Mouse (Mus musculus) midbrain, embryonic 14.5 days (tissue): ENCODE results near the gene Zbed3. TPM values are rescaled to one million over a fixed set of nuclear protein-coding genes. Genes with fewer than 3 reads are reported as not detected.
A peak's percentile ranks its signal among the peaks of the same experiment; 100 is the strongest.

Experiments
- ATAC-seq: fragments of 200-750 bp; cut with Nextera tagmentation; 2 replicates; pipeline ENCODE4 v1.8.0; 2017; ENCODE audit warnings: moderate number of reproducible peaks, moderate library complexity; ENCODE audit not compliant: low FRiP score, low TSS enrichment
- DNase-seq: peaks from one replicate; pipeline ENCODE4 v3.0.0-alpha.2; 2015
- H3K27ac ChIP-seq: fragments of 300-500 bp; sonication (generic); replicated peaks from 2 replicates; pipeline ENCODE4 v1.5.1; 2014; ENCODE audit warnings: mild to moderate bottlenecking, low read depth, low read length, moderate library complexity
- H3K27me3 ChIP-seq: fragments of 300-500 bp; sonication (generic); 2 replicates; pipeline ENCODE4 v1.6.1; 2014; ENCODE audit warnings: low read length, control low read depth, mixed read lengths; ENCODE audit not compliant: control insufficient read depth, insufficient read depth
- H3K36me3 ChIP-seq: fragments of 300-500 bp; sonication (generic); 2 replicates; pipeline ENCODE4 v1.6.1; 2014; ENCODE audit warnings: low read length, control low read depth; ENCODE audit not compliant: control insufficient read depth, insufficient read depth
- H3K4me1 ChIP-seq: fragments of 300-500 bp; sonication (generic); 2 replicates; pipeline ENCODE4 v1.6.1; 2014; ENCODE audit warnings: mild to moderate bottlenecking, antibody characterized with exemption, low read length, control low read depth; ENCODE audit not compliant: control insufficient read depth, insufficient read depth
- H3K4me2 ChIP-seq: fragments of 300-500 bp; sonication (generic); 2 replicates; pipeline ENCODE4 v1.6.1; 2014; ENCODE audit warnings: mild to moderate bottlenecking, low read length, moderate library complexity
- H3K4me3 ChIP-seq: fragments of 300-500 bp; sonication (generic); replicated peaks from 2 replicates; pipeline ENCODE4 v1.5.1; 2014; ENCODE audit warnings: low read depth, low read length
- H3K9ac ChIP-seq: fragments of 300-500 bp; sonication (generic); replicated peaks from 2 replicates; pipeline ENCODE4 v1.6.1; 2014; ENCODE audit warnings: mild to moderate bottlenecking, low read length, moderate library complexity
- H3K9me3 ChIP-seq: fragments of 300-500 bp; sonication (generic); 2 replicates; pipeline ENCODE4 v1.6.1; 2016; ENCODE audit warnings: low read length, control low read depth, mixed read lengths; ENCODE audit not compliant: control insufficient read depth
- WGBS: fragments of 180-500 bp; shearing (Covaris S2); extraction: QIAGEN DNeasy Blood & Tissue Kit; methylation state at CpG from one replicate; pipeline ENCODE4 v1.1.7; 2014; 5-methylcytosine and 5-hydroxymethylcytosine counted together
- polyA plus RNA-seq: library from polyadenylated mRNA; unstranded; fragments of >200 nt; fragmentation: Nextera tagmentation; extraction: Ambion mirVana; gene quantifications from 2 replicates; pipeline ENCODE4 v1.2.1, GENCODE M21; 2014

The Zbed3 gene
- polyA plus RNA-seq = 32.9 and 37.9 TPM in 2 replicates

DNA sequence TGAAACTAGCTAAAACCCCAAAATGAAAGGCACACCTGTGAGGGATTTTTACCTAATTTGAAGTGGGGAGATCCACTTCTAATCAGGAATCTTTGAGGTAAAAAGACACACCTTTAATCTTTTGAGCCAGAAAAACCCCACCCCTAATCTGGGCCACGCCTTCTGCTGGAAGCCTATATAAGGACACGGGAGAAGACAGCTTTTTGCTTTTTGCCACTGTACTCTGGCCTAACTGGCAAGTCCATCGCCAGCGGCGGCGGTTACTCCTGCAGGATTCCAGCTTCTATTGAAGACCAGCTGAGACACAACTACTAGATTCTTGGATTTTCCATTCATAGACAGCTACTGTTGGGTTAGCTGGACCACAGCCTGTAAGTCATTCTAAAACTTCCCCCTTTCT lies at the start of gene Zbed3:
TSS of gene Zbed3 (plus strand) at position 213 of the 400 bp plus-strand sequence.
- Histone ChIP-seq H3K4me3 (peak within 1 kb of the TSS; percentile 87), H3K9ac (peak within 1 kb of the TSS; percentile 99), H3K27ac (peak within 1 kb of the TSS; percentile 95), H3K4me1 (peaks cover 22% of the 10 kb centered on the region), H3K4me2 (peak within 1 kb of the TSS; percentile 88), H3K36me3 (no peaks in the 10 kb centered on the region), H3K27me3 (no peaks in the 10 kb centered on the region), H3K9me3 (no peaks in the 10 kb centered on the region)
- WGBS = 96% methylated on average over 6 of the region's 6 CpGs
- DNase-seq = no peak
- ATAC-seq = no peak

DNA sequence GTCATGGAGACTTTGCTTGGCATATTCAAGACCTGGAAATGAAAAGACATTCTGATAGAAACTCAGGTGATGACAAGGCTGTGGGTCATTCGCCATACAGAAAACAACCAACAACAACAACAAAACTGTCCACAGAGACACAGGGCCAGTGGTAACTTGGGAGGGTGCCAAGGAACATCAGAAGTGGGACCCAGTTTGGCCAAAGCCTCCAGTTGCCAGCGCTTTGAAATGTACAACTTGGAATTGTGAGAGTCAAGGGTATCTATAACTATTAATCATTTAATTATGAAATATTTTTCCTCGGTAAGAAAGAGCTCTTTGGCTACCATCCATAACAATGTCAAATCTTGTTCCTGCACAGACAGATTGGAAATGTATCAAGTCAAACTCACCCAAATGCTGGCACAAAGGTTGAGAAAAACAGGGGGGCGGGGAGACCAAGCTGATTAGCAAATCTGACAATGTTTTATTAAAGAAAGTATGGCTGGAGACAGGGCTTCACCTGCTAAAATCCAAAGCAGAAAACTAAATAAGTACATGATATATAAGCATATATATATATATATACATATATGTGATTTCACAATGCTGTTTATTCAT lies 44.9 kb upstream of the Zbed3 start:
- Histone ChIP-seq H3K27ac (no peak overlapping the region), H3K9me3 (no peaks in the 10 kb centered on the region), H3K4me2 (no peak overlapping the region), H3K27me3 (no peaks in the 10 kb centered on the region), H3K9ac (no peak overlapping the region), H3K36me3 (no peaks in the 10 kb centered on the region), H3K4me3 (no peak overlapping the region), H3K4me1 (no peaks in the 10 kb centered on the region)
- 91% methylated on average over 4 of the region's 4 CpGs for WGBS
- ATAC-seq (no peak), DNase-seq (no peak)

DNA sequence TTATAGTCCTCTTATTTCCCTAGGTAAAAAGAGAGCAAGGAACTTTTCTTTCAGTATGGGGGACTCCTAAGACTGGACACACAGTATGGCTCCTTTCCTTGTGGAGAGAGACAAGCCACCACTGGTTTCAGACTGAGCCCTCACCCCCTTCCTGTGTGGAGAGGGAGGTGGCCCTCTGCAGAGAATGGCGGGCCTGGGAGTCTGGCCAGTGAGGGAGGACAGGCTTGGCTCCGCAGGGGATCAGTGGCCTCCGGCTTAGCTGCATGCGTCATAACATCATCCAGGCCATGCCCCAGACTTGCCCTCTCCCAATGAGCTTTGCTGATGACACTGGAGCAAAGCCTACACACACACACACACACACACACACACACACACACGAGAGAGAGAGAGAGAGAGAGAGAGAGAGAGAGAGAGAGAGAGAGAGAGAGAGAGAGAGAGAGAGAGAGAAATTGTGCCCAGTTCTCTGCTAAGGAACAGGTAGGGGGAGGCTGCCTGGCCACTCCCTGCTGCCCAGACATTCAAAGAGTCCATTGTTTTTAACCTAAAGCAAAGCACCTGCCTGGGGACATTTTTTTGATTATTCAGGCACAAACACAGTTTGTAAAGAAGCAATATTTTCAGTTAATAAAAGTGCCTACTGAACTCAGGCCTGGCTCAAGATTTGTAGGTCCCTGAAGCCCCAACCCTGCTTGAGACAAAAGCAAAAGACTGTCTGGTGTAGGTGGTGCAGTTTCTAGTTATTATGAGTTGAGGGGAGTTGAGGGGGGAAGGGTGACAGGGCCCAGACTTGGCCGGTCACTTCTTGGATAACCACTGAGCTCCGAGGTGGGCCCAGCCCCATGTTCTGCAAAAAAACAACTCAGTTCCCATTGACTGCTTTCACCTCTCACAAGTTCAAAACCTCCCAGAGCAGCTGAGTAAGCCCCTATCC lies 41.4 kb upstream of the Zbed3 start:
- H3K4me1 ChIP-seq = no peaks in the 10 kb centered on the region
- H3K9ac ChIP-seq = no peak overlapping the region
- H3K4me3 ChIP-seq = no peak overlapping the region
- no peaks in the 10 kb centered on the region for H3K9me3 ChIP-seq
- H3K36me3 ChIP-seq = no peaks in the 10 kb centered on the region
- no peaks in the 10 kb centered on the region for H3K27me3 ChIP-seq
- no peak overlapping the region for H3K27ac ChIP-seq
- no peak for DNase-seq
- ATAC-seq = no peak
- no peak overlapping the region for H3K4me2 ChIP-seq
- 34% methylated on average over 6 of the region's 7 CpGs for WGBS

DNA sequence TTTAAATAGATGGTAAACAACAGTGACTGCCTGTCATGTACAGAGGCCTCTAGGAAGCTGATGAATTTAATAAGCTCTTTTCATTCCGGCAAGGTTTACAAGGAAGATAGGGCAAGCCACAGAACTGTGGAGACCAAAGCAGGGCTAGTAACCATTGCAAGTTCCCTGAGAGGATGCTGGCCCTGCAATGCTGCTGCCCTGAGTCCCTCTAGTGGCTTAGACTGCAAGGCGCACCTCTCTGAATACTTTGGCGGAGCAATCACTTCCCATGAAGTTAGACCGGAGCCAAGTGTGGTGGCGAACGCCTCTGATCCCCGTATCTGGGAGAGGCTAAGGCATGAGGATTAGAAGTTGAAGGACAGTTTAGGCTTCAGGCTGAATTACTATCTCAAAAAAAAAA lies 36.4 kb upstream of the Zbed3 start:
- DNase-seq (peak; percentile 90), ATAC-seq (peak; percentile 43; the same call in 1 of the 2 replicates)
- Histone ChIP-seq H3K36me3 (no peaks in the 10 kb centered on the region), H3K4me2 (no peak overlapping the region), H3K27ac (no peak overlapping the region), H3K4me1 (no peaks in the 10 kb centered on the region), H3K9me3 (no peaks in the 10 kb centered on the region), H3K4me3 (no peak overlapping the region), H3K9ac (no peak overlapping the region), H3K27me3 (no peaks in the 10 kb centered on the region)
- 3% methylated on average over 7 of the region's 7 CpGs for WGBS

DNA sequence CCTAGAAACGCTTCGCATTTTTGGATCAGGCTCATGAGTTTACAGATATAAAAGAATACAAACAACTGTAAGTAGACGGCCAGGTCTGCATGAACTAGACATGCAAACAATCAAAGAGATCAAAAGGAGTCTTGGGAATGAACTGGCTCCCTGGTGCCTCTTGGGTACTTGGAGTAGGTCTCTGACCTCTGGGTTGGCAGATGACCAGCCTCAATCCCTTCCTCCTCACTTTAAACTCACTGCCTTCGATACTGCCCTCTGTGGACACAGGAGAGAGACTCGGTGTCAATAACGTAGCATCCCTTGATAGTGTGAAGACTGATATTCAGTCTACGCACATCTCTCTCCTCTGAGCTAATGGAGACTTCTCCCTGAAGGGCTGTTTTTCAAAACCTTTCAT lies 35.4 kb upstream of the Zbed3 start:
- ATAC-seq = no peak
- H3K9ac ChIP-seq = no peak overlapping the region
- WGBS = 82% methylated on average over 7 of the region's 7 CpGs

DNA sequence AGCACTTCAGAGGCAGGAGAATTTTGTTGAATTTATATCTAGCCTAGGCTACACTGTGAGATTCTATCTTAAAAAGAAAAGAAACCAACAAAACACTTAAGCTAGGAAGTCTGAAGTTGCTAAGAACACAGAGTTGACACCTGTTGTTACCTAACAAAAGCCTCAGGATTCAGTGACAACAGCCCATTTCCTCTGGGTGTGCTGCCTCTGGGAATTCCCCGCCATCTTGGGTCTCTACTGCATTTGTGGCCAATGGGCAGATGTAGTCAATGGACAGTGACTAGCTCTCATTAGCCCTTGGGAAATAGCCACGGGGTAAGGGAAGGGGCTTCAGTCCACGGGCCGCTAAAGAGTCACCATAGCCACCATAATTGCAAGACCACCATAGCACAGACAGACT lies 31.4 kb upstream of the Zbed3 start:
- Histone ChIP-seq H3K27me3 (no peaks in the 10 kb centered on the region), H3K27ac (no peak overlapping the region), H3K4me1 (no peaks in the 10 kb centered on the region), H3K9ac (no peak overlapping the region), H3K4me2 (no peak overlapping the region), H3K4me3 (no peak overlapping the region), H3K9me3 (no peaks in the 10 kb centered on the region), H3K36me3 (no peaks in the 10 kb centered on the region)
- WGBS = 54% methylated on average over 4 of the region's 4 CpGs
- DNase-seq (no peak), ATAC-seq (no peak)

More for the DNA sequence above, 35.4 kb upstream of the Zbed3 start:
- H3K9me3 ChIP-seq = no peaks in the 10 kb centered on the region
- DNase-seq = no peak
- no peak overlapping the region for H3K4me2 ChIP-seq
- no peak overlapping the region for H3K4me3 ChIP-seq
- no peaks in the 10 kb centered on the region for H3K4me1 ChIP-seq
- H3K27me3 ChIP-seq = no peaks in the 10 kb centered on the region
- H3K27ac ChIP-seq = no peak overlapping the region
- H3K36me3 ChIP-seq = no peaks in the 10 kb centered on the region

DNA sequence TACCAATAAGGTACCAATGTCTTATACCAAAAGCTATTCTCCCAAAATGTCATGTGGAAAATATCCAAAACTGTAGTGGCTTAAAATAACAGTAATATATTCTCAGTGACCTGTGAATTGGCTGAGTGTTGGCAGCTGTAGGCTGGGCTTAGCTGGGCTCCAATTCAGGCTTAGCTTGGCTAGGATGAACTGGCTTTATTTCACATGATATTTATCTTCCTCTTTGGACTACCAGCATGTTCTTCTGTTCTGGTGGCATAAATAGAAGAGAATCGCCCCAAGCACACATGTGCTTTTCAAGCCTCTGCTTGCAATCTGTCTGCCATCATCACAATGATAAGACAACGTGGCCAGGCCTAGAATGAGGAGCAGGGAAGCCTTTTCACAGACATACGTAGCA lies 23.5 kb upstream of the Zbed3 start:
- no peaks in the 10 kb centered on the region for H3K36me3 ChIP-seq
- H3K4me1 ChIP-seq = no peaks in the 10 kb centered on the region
- no peak overlapping the region for H3K4me3 ChIP-seq
- H3K27ac ChIP-seq = no peak overlapping the region
- no peak overlapping the region for H3K4me2 ChIP-seq
- no peaks in the 10 kb centered on the region for H3K27me3 ChIP-seq
- DNase-seq (no peak), ATAC-seq (no peak)
- no peak overlapping the region for H3K9ac ChIP-seq
- 73% methylated on average over 3 of the region's 3 CpGs for WGBS
- H3K9me3 ChIP-seq = no peaks in the 10 kb centered on the region

DNA sequence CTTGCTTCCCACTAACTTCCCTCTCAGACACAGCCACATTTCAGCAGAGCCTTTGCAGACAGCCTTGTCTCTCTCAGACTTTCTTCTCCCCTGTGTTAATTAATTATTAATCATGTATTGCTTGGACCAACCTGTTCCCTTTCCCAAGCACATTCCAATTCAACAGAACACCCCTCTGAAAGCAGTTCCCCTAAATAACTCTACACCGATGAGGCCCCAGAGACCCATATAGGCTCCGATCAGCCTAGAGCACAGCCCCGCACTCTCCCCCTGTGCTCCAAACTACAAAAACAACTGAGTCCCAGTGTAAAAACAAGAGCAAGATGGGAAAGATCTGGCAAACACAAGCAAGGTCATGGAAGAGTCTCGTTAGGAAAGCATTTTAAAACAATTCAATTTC lies 16.8 kb upstream of the Zbed3 start:
- Histone ChIP-seq H3K27me3 (no peaks in the 10 kb centered on the region), H3K4me1 (no peaks in the 10 kb centered on the region), H3K27ac (no peak overlapping the region), H3K36me3 (no peaks in the 10 kb centered on the region), H3K9me3 (no peaks in the 10 kb centered on the region), H3K9ac (no peak overlapping the region), H3K4me2 (no peak overlapping the region), H3K4me3 (no peak overlapping the region)
- DNase-seq (no peak), ATAC-seq (no peak)
- WGBS = 90% methylated on average over 4 of the region's 4 CpGs
